Mouse (Mus musculus) c-Kit-positive CD71-positive TER-119-positive erythroid progenitor cells, embryonic 14.5 days (primary cell): Measurements from ENCODE around the gene Oas1c.
A peak's percentile ranks its signal among the peaks of the same experiment; 100 is the strongest.
"Not testable (repeated sequence)": the region's sequence is repeated elsewhere in the genome, so short reads cannot be mapped to it uniquely, and the experiment has no call there.

ENCODE experiments used
- DNase-seq: peaks from one replicate; pipeline ENCODE4 v3.0.0-alpha.2; 2013; ENCODE audit warnings: low spot score

Oas1c gene

GRCm38 (mm10) chr5:120811951-120812819 lies at the start of gene Oas1c:
Oas1c (minus strand) TSS chr5:120812514.
- DNase-seq: peak; percentile 79

GRCm38 (mm10) chr5:120861121-120861520 lies 48.8 kb upstream of the Oas1c start, which contains the start of gene Oas1h:
Oas1h (plus strand) TSS chr5:120861421.
- DNase-seq: no peak

- DNase-seq: no peak
Measured at GRCm38 (mm10) chr5:120859241-120859640, 46.9 kb upstream of the Oas1c start.

GRCm38 (mm10) chr5:120849601-120850136 lies 37.4 kb upstream of the Oas1c start:
- peak; percentile 30 for DNase-seq

- DNase-seq: no peak
Measured at GRCm38 (mm10) chr5:120847067-120847466, 34.8 kb upstream of the Oas1c start, which contains the start of gene Oas1f. Oas1f (plus strand) TSS chr5:120847367.

GRCm38 (mm10) chr5:120844713-120845112 lies 32.4 kb upstream of the Oas1c start:
- no peak for DNase-seq

GRCm38 (mm10) chr5:120836731-120837585 lies 24.6 kb upstream of the Oas1c start:
- DNase-seq: peak; percentile 34

GRCm38 (mm10) chr5:120833335-120834280 lies 21.3 kb upstream of the Oas1c start:
- no peak for DNase-seq

GRCm38 (mm10) chr5:120831031-120831430 lies 18.7 kb upstream of the Oas1c start:
- no peak for DNase-seq

GRCm38 (mm10) chr5:120818999-120819398 lies 6.7 kb upstream of the Oas1c start:
- DNase-seq: no peak

GRCm38 (mm10) chr5:120815949-120816348 lies 3.6 kb upstream of the Oas1c start:
- DNase-seq: peak; percentile 36

- DNase-seq: no peak
Measured at GRCm38 (mm10) chr5:120813023-120813422, 709 bp upstream of the Oas1c start.

- no peak for DNase-seq
Measured at GRCm38 (mm10) chr5:120809171-120809570, 3.1 kb downstream of the Oas1c start.

GRCm38 (mm10) chr5:120806458-120806857 lies 5.9 kb downstream of the Oas1c start:
- DNase-seq: peak; percentile 60

GRCm38 (mm10) chr5:120803596-120803995 lies 8.7 kb downstream of the Oas1c start:
- no peak for DNase-seq

- DNase-seq: not testable (repeated sequence)
Measured at GRCm38 (mm10) chr5:120798943-120799342, 13.4 kb downstream of the Oas1c start.

- DNase-seq: not testable (repeated sequence)
Measured at GRCm38 (mm10) chr5:120798147-120798546, 14.2 kb downstream of the Oas1c start.

GRCm38 (mm10) chr5:120795480-120796034 lies 16.8 kb downstream of the Oas1c start, which contains the start of gene Oas1e:
Oas1e (minus strand) TSS chr5:120795530.
- not testable (repeated sequence) for DNase-seq

GRCm38 (mm10) chr5:120793043-120793442 lies 19.3 kb downstream of the Oas1c start:
- DNase-seq: no peak

GRCm38 (mm10) chr5:120787042-120787441 lies 25.3 kb downstream of the Oas1c start:
- no peak for DNase-seq

- no peak for DNase-seq
Measured at GRCm38 (mm10) chr5:120782446-120782845, 29.9 kb downstream of the Oas1c start.
